Comparison of ENCODE assay signal across 8 mouse cellular contexts in genomic region chr14:49829192-49830171, GRCm38 (mm10). TPM values are rescaled to one million over a fixed set of nuclear protein-coding genes. Genes with fewer than 3 reads are reported as not detected.
DNase-seq lines count a peak whose midpoint lies in the region; ATAC-seq lines count a peak whose summit lies in the region.

No protein-coding gene starts in this region.

- ATAC-seq in kidney, embryonic 14.5 days (ENCODE audit: low FRiP score, low TSS enrichment): peak; percentile 91
- peak; percentile 75 for ATAC-seq in forebrain, embryonic 12.5 days (ENCODE audit: low FRiP score)
- ATAC-seq in midbrain, embryonic 16.5 days: peak; percentile 84
- ATAC-seq in inflammation-experienced regulatory T-cells, adult 6 months: no peak

- H3K27ac ChIP-seq in kidney, embryonic 14.5 days (ENCODE audit: low read depth, low read length): no peak overlapping the region
- H3K27ac ChIP-seq in forebrain, embryonic 12.5 days: no peak overlapping the region
- no peak overlapping the region for H3K27ac ChIP-seq in midbrain, embryonic 16.5 days (ENCODE audit: low read length)

- H3K4me1 ChIP-seq in kidney, embryonic 14.5 days (ENCODE audit: control insufficient read depth, insufficient read depth, low read length): no peaks in the 10 kb centered on the region
- H3K4me1 ChIP-seq in forebrain, embryonic 12.5 days: no peaks in the 10 kb centered on the region
- H3K4me1 ChIP-seq in midbrain, embryonic 16.5 days (ENCODE audit: control insufficient read depth, insufficient read depth, low read length): no peaks in the 10 kb centered on the region

- H3K4me2 ChIP-seq in kidney, embryonic 14.5 days (replicated peaks; ENCODE audit: low read depth, low read length): peak overlapping the region; percentile 42
- H3K4me2 ChIP-seq in forebrain, embryonic 12.5 days: peak overlapping the region; percentile 53
- peak overlapping the region; percentile 46 for H3K4me2 ChIP-seq in midbrain, embryonic 16.5 days (ENCODE audit: low read length)

- no peak for DNase-seq in kidney, adult 11 months
- DNase-seq in kidney, postnatal 36 days: peak; percentile 3 to 12
- DNase-seq in urinary bladder, postnatal 4 days (ENCODE audit: low spot score in 2 of 2): no peak
- no peak for DNase-seq in gastrocnemius, adult 8-10 months (ENCODE audit: low spot score in 2 of 2)

- 12% methylated on average over 17 of the region's 17 CpGs for WGBS in kidney, embryonic 14.5 days
- WGBS in forebrain, embryonic 12.5 days: 11% methylated on average over 17 of the region's 17 CpGs
- 11% methylated on average over 17 of the region's 17 CpGs for WGBS in midbrain, embryonic 16.5 days

- no peaks in the 10 kb centered on the region for H3K36me3 ChIP-seq in kidney, embryonic 14.5 days (ENCODE audit: control insufficient read depth, insufficient read depth, low read length)
- H3K36me3 ChIP-seq in forebrain, embryonic 12.5 days (replicated peaks): no peaks in the 10 kb centered on the region
- H3K36me3 ChIP-seq in midbrain, embryonic 16.5 days (ENCODE audit: control insufficient read depth, insufficient read depth, low read length): no peaks in the 10 kb centered on the region

- no peak overlapping the region for H3K9ac ChIP-seq in kidney, embryonic 14.5 days (ENCODE audit: low read depth, low read length)
- no peak overlapping the region for H3K9ac ChIP-seq in forebrain, embryonic 12.5 days
- H3K9ac ChIP-seq in midbrain, embryonic 16.5 days (ENCODE audit: low read depth, low read length): peak overlapping the region; percentile 47; the same call in 1 of the 2 replicates

- peak overlapping the region; percentile 14; the same call in 1 of the 2 replicates for H3K4me3 ChIP-seq in kidney, embryonic 14.5 days (ENCODE audit: low read length)
- peak overlapping the region; percentile 25 for H3K4me3 ChIP-seq in forebrain, embryonic 12.5 days (replicated peaks)
- H3K4me3 ChIP-seq in midbrain, embryonic 16.5 days (ENCODE audit: low read depth, low read length): peak overlapping the region; percentile 22; the same call in 1 of the 2 replicates

- no peaks in the 10 kb centered on the region for H3K9me3 ChIP-seq in kidney, embryonic 14.5 days (ENCODE audit: control insufficient read depth, low read length)
- H3K9me3 ChIP-seq in forebrain, embryonic 12.5 days: no peaks in the 10 kb centered on the region
- H3K9me3 ChIP-seq in midbrain, embryonic 16.5 days (replicated peaks; ENCODE audit: control insufficient read depth, low read length, poor library complexity, severe bottlenecking): no peaks in the 10 kb centered on the region

- H3K27me3 ChIP-seq in kidney, embryonic 14.5 days (ENCODE audit: control insufficient read depth, insufficient read depth, low read length): no peaks in the 10 kb centered on the region
- no peaks in the 10 kb centered on the region for H3K27me3 ChIP-seq in forebrain, embryonic 12.5 days
- no peaks in the 10 kb centered on the region for H3K27me3 ChIP-seq in midbrain, embryonic 16.5 days (ENCODE audit: control insufficient read depth, insufficient read depth, low read depth, low read length)

RNA-seq across cellular contexts. Expression of gene Armh4, which starts 46.3 kb away (rescaled TPM):
- 3.5 and 5.2 TPM in 2 replicates for polyA plus RNA-seq in kidney, embryonic 14.5 days (2014; fragmentation: Nextera tagmentation; extraction: Ambion mirVana)
- 17.3 and 18.5 TPM in 2 replicates for polyA plus RNA-seq in forebrain, embryonic 12.5 days (2016; fragmentation: Nextera tagmentation; extraction: Ambion mirVana)
- 23.2 and 24.4 TPM in 2 replicates for polyA plus RNA-seq in midbrain, embryonic 16.5 days (2015; fragmentation: Nextera tagmentation; extraction: Ambion mirVana)
- polyA plus RNA-seq in inflammation-experienced regulatory T-cells, adult 6 months (2017; shearing (Covaris generic)): not detected
- total RNA-seq in gastrocnemius, adult 8-10 months (2022): under 1 TPM; 0.70 to 0.99 (median 0.75) TPM

Comparison
In these comparisons a context has a peak if more than half of its experiments do, and no peak if none do; other contexts are left out.
1. DNase-seq: peak in kidney, postnatal 36 days (2 of 2); none in kidney, adult 11 months (single experiment), urinary bladder, postnatal 4 days (0 of 2) and gastrocnemius, adult 8-10 months (0 of 2).
2. Peak in every context shown above with its lines, with median percentiles within 50 percentile points of each other: H3K4me2 ChIP-seq and H3K4me3 ChIP-seq.